Mouse (Mus musculus): Measurements from ENCODE around the gene Fcgr1. TPM values are rescaled to one million over a fixed set of nuclear protein-coding genes. Genes with fewer than 3 reads are reported as not detected.
A peak's percentile ranks its signal among the peaks of the same experiment; 100 is the strongest.
"Not testable (repeated sequence)": the region's sequence is repeated elsewhere in the genome, so short reads cannot be mapped to it uniquely, and the experiment has no call there.

Fcgr1 gene
- polyA plus RNA-seq, 1 experiment from 2014 or later: 1.7 TPM

GRCm38 (mm10) chr3:96247356-96248140, 46.2 kb downstream of the Fcgr1 start:
- peaks cover 11% of the 10 kb centered on the region for H3K4me1 ChIP-seq (ENCODE audit: control insufficient read depth, insufficient read depth, low read depth, low read length)
- H3K27ac ChIP-seq (ENCODE audit: low read depth, low read length): no peak overlapping the region
- no peaks in the 10 kb centered on the region for H3K27me3 ChIP-seq (replicated peaks; ENCODE audit: control insufficient read depth, insufficient read depth, low read length)
- peak overlapping the region; percentile 27 for H3K4me3 ChIP-seq (ENCODE audit: low read length)
- ATAC-seq: no peak
- 7% methylated on average over 11 of the region's 11 CpGs for WGBS
- 0 out of 2 replicates have a peak overlapping the region, but pooled peaks have one; percentile 27 for H3K9ac ChIP-seq (ENCODE audit: low read depth, low read length)
- H3K4me2 ChIP-seq (ENCODE audit: low read length): peak overlapping the region; percentile 49
- H3K36me3 ChIP-seq (ENCODE audit: control insufficient read depth, insufficient read depth, low read length): no peaks in the 10 kb centered on the region
- no peaks in the 10 kb centered on the region for H3K9me3 ChIP-seq (ENCODE audit: control insufficient read depth, low read length)

- ATAC-seq: peak; percentile 92
- H3K27ac ChIP-seq (ENCODE audit: low read depth, low read length); H3K27me3 ChIP-seq (replicated peaks; ENCODE audit: control insufficient read depth, insufficient read depth, low read length); H3K36me3 ChIP-seq (ENCODE audit: control insufficient read depth, insufficient read depth, low read length); H3K9me3 ChIP-seq (ENCODE audit: control insufficient read depth, low read length): not testable (repeated sequence)
- peak within 1 kb of the TSS; percentile 32 for H3K4me3 ChIP-seq (ENCODE audit: low read length)
- H3K9ac ChIP-seq (ENCODE audit: low read depth, low read length): peak within 1 kb of the TSS; percentile 27; the same call in 1 of the 2 replicates
- peaks cover 11% of the 10 kb centered on the region for H3K4me1 ChIP-seq (ENCODE audit: control insufficient read depth, insufficient read depth, low read depth, low read length)
- 0% methylated on average over 4 of the region's 47 CpGs for WGBS
- peak within 1 kb of the TSS; percentile 49 for H3K4me2 ChIP-seq (ENCODE audit: low read length)
These were observed 47.3 kb downstream of the Fcgr1 start, which contains the start of gene Hist2h3c1 for GRCm38 (mm10) chr3:96246427-96246856. TSS of gene Hist2h3c1 (plus strand) at chr3:96246685.

- ATAC-seq; H3K27me3 ChIP-seq (replicated peaks; ENCODE audit: control insufficient read depth, insufficient read depth, low read length); H3K9me3 ChIP-seq (ENCODE audit: control insufficient read depth, low read length); H3K27ac ChIP-seq (ENCODE audit: low read depth, low read length); H3K9ac ChIP-seq (ENCODE audit: low read depth, low read length); H3K36me3 ChIP-seq (ENCODE audit: control insufficient read depth, insufficient read depth, low read length): not testable (repeated sequence)
- Histone ChIP-seq H3K4me1 (ENCODE audit: control insufficient read depth, insufficient read depth, low read depth, low read length) (peaks cover 11% of the 10 kb centered on the region), H3K4me2 (ENCODE audit: low read length) (peak overlapping the region; percentile 42), H3K4me3 (ENCODE audit: low read length) (peak overlapping the region; percentile 32)
- 0% methylated on average over 5 of the region's 21 CpGs for WGBS
These were observed 47.8 kb downstream of the Fcgr1 start for GRCm38 (mm10) chr3:96246018-96246417.

GRCm38 (mm10) chr3:96245003-96245886, 48.5 kb downstream of the Fcgr1 start, which contains the start of gene Hist2h2aa1:
TSS of gene Hist2h2aa1 (plus strand) at chr3:96245497.
- peak; percentile 93 for ATAC-seq
- not testable (repeated sequence) for H3K36me3 ChIP-seq (ENCODE audit: control insufficient read depth, insufficient read depth, low read length); H3K27me3 ChIP-seq (replicated peaks; ENCODE audit: control insufficient read depth, insufficient read depth, low read length); H3K9me3 ChIP-seq (ENCODE audit: control insufficient read depth, low read length)
- WGBS: 0% methylated on average over 18 of the region's 88 CpGs
- H3K9ac ChIP-seq (ENCODE audit: low read depth, low read length): peak within 1 kb of the TSS; percentile 79
- peak within 1 kb of the TSS; percentile 96 for H3K27ac ChIP-seq (ENCODE audit: low read depth, low read length)
- H3K4me1 ChIP-seq (ENCODE audit: control insufficient read depth, insufficient read depth, low read depth, low read length): peaks cover 14% of the 10 kb centered on the region
- peak within 1 kb of the TSS; percentile 67 for H3K4me2 ChIP-seq (ENCODE audit: low read length)
- H3K4me3 ChIP-seq (ENCODE audit: low read length): peak within 1 kb of the TSS; percentile 54

GRCm38 (mm10) chr3:96243921-96244572, 49.7 kb downstream of the Fcgr1 start:
- ATAC-seq: no peak
- Histone ChIP-seq H3K36me3 (ENCODE audit: control insufficient read depth, insufficient read depth, low read length) (no peaks in the 10 kb centered on the region), H3K9ac (ENCODE audit: low read depth, low read length) (0 out of 2 replicates have a peak overlapping the region, but pooled peaks have one; percentile 8), H3K9me3 (ENCODE audit: control insufficient read depth, low read length) (no peaks in the 10 kb centered on the region), H3K4me3 (ENCODE audit: low read length) (no peak overlapping the region), H3K27me3 (replicated peaks; ENCODE audit: control insufficient read depth, insufficient read depth, low read length) (no peaks in the 10 kb centered on the region), H3K4me1 (ENCODE audit: control insufficient read depth, insufficient read depth, low read depth, low read length) (peaks cover 14% of the 10 kb centered on the region), H3K27ac (ENCODE audit: low read depth, low read length) (0 out of 2 replicates have a peak overlapping the region, but pooled peaks have one; percentile 23), H3K4me2 (ENCODE audit: low read length) (peak overlapping the region; percentile 67)
- 85% methylated on average over 7 of the region's 7 CpGs for WGBS

- H3K27ac ChIP-seq (ENCODE audit: low read depth, low read length): peak overlapping the region; percentile 83
- H3K4me1 ChIP-seq (ENCODE audit: control insufficient read depth, insufficient read depth, low read depth, low read length): peaks cover 19% of the 10 kb centered on the region
- peak overlapping the region; percentile 45 for H3K9ac ChIP-seq (ENCODE audit: low read depth, low read length)
- no peak for ATAC-seq
- peak overlapping the region; percentile 52 for H3K4me2 ChIP-seq (ENCODE audit: low read length)
- H3K4me3 ChIP-seq (ENCODE audit: low read length): no peak overlapping the region; the same call in 1 of the 2 replicates
- no peaks in the 10 kb centered on the region for H3K36me3 ChIP-seq (ENCODE audit: control insufficient read depth, insufficient read depth, low read length)
- H3K9me3 ChIP-seq (ENCODE audit: control insufficient read depth, low read length): no peaks in the 10 kb centered on the region
- 77% methylated on average over 9 of the region's 9 CpGs for WGBS
- no peaks in the 10 kb centered on the region for H3K27me3 ChIP-seq (replicated peaks; ENCODE audit: control insufficient read depth, insufficient read depth, low read length)
These were observed 53.0 kb downstream of the Fcgr1 start for GRCm38 (mm10) chr3:96240799-96241197.

GRCm38 (mm10) chr3:96239949-96240798, 53.6 kb downstream of the Fcgr1 start, which contains the start of gene Hist2h2aa2:
TSS of gene Hist2h2aa2 (minus strand) at chr3:96240276.
- peak within 1 kb of the TSS; percentile 83 for H3K27ac ChIP-seq (ENCODE audit: low read depth, low read length)
- peak within 1 kb of the TSS; percentile 50 for H3K9ac ChIP-seq (ENCODE audit: low read depth, low read length)
- H3K9me3 ChIP-seq (ENCODE audit: control insufficient read depth, low read length); H3K27me3 ChIP-seq (replicated peaks; ENCODE audit: control insufficient read depth, insufficient read depth, low read length); H3K36me3 ChIP-seq (ENCODE audit: control insufficient read depth, insufficient read depth, low read length): not testable (repeated sequence)
- H3K4me1 ChIP-seq (ENCODE audit: control insufficient read depth, insufficient read depth, low read depth, low read length): peaks cover 19% of the 10 kb centered on the region
- H3K4me3 ChIP-seq (ENCODE audit: low read length): peak within 1 kb of the TSS; percentile 34
- 5% methylated on average over 20 of the region's 85 CpGs for WGBS
- peak; percentile 92 for ATAC-seq
- peak within 1 kb of the TSS; percentile 52 for H3K4me2 ChIP-seq (ENCODE audit: low read length)

All from hindbrain, embryonic 16.5 days (tissue).